Mouse (Mus musculus) cerebellum, adult 9-11 months (tissue): ENCODE results near the gene Best1.

ENCODE experiments used
- DNase-seq: peaks from one replicate; pipeline ENCODE4 v3.0.0; 2022

Best1 gene

GRCm38 (mm10) chr19:10001206-10001969, at the start of gene Best1, which contains the start of gene Rab3il1:
Gene Best1 (minus strand): TSS chr19:10001633.
Gene Rab3il1 (plus strand): TSS chr19:10001669.
- DNase-seq = no peak

DNA sequence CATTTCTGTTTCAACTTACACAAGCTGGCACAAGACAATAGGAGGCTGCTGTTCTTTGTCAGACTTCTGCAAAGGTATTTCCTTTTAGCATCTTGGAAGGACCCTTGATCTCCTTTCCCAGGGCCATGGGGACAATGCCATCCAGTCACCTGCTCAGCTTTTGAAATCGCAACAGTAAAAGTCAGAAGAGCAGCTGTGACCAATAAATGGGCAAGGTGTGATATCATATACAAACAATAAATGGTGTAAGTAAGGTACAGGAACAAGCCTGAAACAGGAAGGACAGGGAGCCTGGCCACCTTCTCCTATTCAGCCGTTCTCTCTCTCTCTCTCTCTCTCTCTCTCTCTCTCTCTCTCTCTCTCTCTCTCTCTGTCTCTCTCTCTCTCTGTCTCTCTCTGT, 49.0 kb upstream of the Best1 start:
- no peak for DNase-seq

DNA sequence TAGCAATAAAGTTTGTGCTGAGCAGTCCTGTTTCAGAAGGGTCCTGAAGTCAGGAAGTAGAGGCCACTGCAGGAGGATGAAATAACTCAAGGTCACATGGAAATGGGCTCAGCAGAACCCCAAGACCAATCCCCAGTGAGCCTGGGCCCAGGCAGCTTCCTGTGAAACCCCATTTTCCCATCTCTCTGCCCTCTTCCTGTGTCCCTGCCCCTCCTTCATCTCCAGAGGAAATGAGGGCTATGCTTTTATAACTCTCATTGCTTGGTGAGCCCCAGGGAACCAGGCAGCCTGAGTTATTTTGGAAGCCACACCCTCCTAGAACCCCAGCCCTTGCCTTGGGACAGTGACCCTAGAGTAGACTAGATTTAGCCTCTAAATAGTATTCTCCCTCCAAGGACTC, 48.1 kb upstream of the Best1 start:
- DNase-seq = no peak

DNA sequence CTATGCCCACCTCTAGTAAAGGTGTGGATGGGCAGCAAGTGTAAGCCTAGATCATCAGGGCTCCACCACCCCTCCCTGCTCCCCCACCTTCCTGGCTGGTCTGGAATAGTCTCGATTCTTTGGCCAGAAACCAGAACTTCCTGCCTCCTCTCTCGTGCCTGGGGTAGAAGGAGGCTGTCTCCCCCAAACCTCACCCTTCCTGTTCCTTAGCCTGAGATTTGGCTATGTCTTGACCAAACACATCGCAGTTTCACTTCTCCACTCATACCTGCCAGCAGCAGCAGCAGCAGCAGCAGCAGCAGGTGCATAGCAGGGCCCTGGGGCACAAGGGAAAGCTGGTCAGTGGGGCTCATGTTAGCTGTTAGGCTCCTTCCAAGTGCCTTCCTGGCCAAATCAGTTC, 45.5 kb upstream of the Best1 start:
- DNase-seq = no peak

DNA sequence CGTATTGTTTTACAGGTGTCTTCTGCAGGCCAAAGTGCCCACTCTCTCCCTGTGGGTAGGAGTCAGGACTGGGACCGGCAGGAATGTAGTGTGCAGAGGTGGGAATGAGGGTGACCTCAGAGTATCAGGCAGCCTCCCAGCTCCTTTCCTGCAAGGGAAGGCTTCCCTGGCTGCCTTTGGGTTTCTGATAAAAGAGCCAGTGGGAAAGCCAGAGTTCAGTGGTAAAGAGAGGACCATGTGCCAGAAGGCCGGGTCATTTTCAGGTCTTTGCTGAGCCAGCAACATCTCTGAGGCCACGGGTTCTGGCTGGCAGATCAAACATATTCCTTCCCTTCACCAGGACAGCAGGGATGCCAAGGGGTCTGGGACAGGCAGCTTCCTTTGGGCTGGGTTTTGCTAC, 44.9 kb upstream of the Best1 start:
- DNase-seq = no peak

GRCm38 (mm10) chr19:10045707-10046106, 44.3 kb upstream of the Best1 start:
- DNase-seq = no peak

DNA sequence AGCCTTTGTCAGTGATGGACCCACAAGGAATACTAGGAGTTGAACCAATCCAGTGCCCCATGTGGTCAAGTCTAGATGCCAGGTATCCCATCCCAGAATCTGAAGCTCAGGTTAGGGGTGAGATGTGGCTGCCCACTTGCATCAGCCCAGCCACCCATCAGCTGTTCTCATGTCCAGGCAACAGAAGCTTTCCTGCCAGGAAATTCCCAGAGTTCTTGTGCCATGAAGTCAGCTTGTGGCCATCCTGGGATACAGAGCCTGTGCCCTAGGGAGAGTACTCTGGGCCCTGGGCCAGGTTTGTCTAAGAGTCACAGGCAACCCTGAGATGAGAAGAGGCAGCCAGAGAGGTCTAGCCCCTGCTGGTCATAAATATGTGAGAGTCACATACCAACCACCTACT, 42.2 kb upstream of the Best1 start:
- no peak for DNase-seq

DNA sequence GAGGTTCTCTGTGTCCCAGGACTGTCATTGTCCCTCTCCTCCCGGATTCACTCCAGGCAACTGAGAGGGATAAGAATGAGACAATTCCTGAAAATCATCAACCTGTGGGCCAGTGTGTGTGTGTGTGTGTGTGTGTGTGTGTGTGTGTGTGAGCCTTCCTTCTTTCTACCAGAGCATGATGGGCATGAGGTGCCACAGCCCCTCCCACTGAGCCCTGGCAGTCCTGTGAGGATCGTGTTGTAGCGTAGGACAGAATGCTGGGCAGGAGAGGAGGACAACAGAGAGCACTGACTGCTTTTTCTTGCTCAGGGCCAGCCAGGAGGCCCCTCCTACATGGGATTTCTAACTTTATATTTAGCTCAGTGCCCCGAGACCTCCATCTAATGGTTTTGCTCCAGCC, 41.4 kb upstream of the Best1 start:
- DNase-seq = peak; percentile 50

DNA sequence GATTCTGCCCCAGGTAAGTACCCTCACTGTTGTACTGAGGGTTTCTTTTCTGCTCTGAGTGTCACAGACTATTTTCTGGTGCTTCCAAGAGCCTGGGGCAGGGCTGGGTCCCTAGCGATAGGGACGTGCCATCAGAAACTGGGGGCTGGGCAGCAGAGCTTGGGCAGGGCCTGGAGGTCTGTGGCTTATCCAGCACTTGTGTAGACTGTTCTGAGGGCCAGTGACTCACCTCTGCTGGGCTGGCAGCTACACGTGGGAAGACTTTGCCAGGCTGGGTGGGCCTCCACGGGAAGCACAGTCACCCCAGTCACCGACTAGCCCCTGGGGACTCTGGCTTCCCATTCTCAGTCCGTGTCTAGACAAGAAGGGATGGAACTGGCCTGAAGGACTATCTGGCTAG, 40.8 kb upstream of the Best1 start:
- DNase-seq = peak; percentile 67

DNA sequence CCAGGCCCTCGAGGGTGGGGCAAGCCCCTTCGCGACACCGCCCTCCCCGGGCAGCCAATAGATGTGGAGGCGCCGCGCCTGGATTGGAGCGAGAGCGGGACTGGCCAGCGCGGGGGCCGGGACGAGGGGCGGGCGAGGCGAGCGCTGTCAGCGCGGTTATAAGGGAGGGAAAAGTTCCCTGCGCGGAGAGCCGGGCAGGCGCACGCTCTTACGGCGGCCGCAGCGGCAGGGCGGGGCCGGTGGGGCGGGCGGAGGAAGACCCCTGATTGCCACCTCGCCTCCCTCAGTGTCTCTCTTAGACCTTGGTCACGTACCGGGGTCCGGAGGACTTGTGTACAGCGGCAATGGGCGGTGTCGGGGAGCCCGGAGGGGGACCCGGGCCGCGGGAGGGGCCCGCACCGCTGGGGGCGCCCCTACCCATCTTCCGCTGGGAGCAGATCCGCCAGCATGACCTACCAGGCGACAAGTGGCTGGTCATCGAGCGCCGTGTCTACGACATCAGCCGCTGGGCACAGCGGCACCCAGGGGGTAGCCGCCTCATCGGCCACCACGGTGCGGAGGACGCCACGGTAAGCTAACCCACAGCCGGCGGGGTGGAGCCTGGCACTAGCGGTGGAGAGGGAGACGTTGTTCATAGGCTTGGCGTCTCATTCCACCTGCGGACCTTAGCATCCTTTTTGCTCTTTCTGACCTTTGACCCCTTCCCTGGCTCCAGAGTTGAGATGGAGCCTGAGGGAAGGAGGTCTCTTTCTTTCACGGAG, 40.1 kb upstream of the Best1 start, which contains the start of gene Fads3:
Gene Fads3 (plus strand): TSS at position 182 of the 761 bp plus-strand sequence.
- DNase-seq = peak; percentile 77

DNA sequence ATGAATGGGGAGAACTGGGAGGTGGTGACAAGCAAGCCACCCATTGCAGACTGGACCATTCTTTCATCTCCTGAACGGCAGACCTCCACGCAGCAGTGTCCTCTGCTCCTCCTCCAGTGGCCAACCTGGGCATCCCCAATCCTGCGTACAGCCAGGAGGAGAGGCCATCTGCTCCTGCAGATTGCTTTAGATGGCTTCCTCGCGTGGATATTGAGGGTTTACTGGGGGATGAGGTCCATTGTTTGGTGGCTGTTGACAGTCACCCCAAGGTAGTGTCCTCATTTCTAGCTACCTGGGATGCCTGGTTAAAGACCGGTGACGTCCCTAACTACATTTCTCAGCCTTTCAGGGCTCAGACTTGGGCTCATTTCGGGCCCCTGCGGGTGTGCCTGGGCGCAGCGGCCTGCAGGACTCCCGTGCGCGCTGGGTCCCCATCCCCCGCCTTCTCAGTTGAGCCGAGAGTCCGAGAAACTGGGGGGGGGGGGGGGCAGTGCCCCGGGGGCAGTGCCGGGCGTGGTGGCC, 39.5 kb upstream of the Best1 start:
- DNase-seq = peak; percentile 86

DNA sequence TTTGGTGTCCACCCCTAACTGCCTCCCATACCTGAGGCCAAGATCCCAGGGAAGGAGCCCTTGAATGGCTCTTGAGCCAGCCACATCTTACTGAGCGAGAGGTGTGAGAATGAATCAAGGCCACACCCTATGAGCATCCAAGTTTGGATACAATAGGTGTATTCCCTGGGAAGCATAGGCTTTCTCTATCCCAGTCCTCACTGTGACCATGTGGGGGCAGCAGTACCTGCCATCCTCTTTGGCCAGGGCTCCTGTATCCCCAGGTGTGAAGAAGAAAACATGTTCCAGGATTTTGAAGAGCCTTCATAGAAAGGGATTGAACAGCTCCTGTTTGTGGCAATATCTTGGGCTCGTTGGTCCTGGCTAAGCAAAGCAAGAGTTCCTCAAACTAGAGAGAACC, 38.2 kb upstream of the Best1 start:
- peak; percentile 51 for DNase-seq

DNA sequence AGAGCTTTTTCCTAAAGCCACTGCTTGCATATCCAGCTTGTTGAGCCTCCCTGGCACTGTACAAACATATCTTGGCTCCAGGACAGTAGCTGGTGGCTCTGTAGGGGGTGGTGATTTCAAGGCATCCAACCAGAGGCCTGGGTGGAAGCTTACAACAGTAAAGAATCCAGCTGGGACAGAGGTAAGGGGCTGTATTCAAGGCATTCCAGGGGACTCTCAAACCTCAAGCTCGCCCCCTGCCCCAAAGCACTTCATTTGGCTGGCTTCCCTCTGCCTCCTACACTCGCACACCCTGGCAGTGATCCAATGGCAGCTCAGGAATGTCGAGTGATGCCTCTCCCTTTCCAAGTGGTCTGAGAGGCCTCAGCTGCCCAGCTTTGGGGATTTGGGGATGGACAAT, 37.5 kb upstream of the Best1 start:
- DNase-seq = peak; percentile 58

- no peak for DNase-seq
Observed at GRCm38 (mm10) chr19:10038364-10038763, 36.9 kb upstream of the Best1 start.

DNA sequence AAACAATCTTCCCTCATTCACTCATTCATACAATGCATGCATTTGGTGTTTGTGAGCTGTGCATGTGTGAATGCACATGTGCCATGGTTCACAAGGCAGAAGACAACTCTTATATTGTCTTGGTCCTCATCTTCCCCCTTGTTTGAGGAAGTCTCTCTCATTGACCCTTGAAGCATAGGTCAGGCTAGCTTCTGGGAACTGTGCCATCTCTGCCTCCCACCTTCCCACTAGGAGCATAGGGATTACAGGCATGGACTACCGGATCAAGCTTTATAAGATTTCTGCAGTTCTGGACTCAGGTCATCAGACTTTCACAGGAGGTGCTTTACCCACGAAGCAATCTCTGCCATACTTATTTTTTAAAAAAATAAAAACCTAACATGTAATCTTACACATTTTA, 36.1 kb upstream of the Best1 start:
- DNase-seq = no peak

DNA sequence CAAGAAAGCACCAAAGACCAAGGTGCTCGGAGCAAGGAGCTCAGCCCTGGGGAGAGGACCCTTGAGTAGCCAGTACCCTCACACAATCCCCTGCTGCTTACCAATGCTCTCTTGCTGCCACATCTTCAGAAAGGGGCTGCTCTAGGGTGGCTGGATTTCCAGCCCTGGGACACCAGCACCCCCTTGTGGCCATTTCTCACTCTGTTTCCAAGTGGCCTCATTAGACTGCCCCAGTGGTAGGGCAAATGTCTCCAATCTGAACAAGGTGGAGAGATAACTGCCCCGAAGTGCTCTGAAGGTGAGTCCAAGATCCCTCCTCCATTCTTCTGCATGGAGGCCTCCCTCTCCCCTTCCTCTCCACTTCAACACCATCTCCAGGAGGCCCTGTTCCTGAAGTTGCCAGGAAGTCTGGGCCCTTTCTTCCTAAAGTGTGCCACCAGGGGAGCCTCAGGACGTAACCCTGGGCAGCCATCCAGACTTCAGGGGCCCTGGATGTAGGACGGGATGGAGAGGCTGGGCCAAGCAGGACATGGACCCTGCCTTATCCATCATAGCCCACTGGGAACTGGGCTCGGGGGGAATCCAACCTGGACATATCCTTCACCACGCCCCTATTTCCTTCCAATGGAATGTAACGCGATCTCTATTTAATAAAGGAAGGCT, 33.5 kb upstream of the Best1 start:
- peak; percentile 61 for DNase-seq

- DNase-seq = no peak
Observed at GRCm38 (mm10) chr19:10034356-10034755, 32.9 kb upstream of the Best1 start.

GRCm38 (mm10) chr19:10033211-10033973, 32.0 kb upstream of the Best1 start:
- DNase-seq = peak; percentile 70

- no peak for DNase-seq
Observed at GRCm38 (mm10) chr19:10029746-10030145, 28.3 kb upstream of the Best1 start.

DNA sequence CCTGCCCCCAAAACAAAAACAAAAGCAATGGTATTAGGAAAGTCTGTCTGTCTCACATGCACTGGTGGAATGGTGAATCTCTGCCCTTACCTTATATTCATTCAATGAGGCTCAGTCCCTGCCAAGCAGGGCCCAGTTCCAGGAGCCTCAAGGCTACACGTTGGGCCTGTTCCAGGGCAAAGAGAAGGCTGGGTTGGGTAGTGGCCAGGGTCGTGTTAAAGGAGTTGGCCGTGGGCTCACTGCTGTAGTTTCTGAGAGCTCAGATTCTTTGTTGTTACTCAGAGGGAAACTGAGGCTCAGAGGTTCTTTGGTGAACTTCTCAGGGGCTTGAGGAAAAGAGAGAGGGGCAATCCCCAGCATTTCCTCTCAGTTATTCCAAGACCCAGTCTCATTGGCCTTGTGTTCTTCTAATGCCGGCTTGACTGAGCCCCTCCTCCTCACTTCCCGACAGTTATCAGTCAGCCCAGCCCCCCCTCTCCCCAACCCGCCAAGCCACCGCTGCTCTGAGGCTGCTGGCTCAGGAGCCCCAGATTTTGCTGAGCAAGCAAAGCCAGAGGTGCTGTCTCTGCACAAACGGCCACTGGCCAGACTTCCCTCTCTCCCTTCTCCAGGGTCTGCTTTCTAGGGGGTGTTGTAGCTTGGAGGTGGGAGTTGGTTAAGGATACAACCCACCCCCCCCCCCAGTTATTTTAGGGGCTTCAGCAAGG, 23.9 kb upstream of the Best1 start:
- DNase-seq = no peak

DNA sequence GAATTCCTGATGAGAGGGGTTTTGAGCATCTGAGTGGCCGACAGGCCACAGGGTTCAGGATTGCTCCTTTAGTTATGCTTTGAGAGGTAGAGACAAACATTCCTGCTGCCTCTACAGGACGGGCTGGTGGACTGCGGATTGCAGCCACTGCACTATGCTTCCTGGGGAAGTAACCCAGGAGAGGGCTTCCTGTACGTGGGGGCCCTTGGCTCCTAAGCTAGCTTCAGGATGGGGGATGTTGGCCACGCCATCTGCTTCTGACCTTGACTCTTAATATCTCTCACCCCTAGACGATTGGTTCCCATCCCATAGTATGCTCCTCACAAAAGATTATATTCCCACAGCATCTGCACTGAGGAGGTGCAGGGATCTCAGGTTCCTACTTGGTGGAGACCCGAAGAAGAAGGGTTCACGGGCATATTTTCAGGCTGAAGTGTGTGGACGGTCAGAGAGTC, 21.9 kb upstream of the Best1 start:
- DNase-seq = no peak
